Mouse (Mus musculus): ENCODE data around the gene 4930407I10Rik.

Gene 4930407I10Rik

DNA sequence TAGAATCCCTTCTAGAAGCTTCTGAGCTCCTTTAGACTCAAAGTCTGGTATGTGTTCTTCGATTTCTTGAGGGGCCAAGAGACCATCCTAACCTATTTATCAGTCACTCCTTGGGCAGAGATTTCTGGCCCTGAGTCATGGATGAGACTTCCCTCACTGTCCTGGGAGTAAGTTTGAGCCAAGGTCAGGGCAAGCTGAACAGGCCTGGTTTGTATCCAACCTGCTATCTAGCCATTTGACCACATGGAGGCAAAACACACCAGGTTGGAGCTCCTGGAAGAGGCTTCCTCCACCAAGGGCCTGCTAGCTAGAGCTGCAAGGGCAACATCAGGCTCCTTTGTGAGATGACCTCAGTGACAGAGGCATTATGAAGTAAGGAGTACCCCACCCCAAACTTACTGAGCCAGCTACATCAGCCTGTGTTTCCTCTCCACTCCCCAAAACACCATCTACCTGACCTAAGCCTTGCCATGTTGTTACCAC, at the start of gene 4930407I10Rik:
4930407I10Rik (plus strand) TSS at position 433 of the 483 bp plus-strand sequence.
- no peak for DNase-seq

DNA sequence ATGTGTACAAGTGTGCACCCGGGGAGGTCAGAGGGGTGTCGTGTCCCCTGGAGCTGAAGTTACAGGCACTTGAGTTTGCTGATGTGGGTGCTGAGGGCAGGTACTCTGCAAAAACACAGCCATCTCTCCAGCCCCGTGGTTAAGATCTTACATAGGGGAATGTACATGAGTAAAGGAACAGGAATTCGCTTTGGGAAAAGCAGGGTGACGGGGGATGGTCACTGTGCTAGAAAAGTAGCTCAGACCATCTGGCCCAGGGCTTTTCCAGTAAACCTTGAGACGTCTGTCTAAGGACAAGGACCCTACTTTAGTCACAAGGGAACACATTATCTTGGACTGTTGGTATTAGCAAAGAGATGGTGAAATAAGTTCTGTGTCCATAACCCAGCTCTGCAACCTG, 47.0 kb upstream of the 4930407I10Rik start:
- DNase-seq, result no peak

DNA sequence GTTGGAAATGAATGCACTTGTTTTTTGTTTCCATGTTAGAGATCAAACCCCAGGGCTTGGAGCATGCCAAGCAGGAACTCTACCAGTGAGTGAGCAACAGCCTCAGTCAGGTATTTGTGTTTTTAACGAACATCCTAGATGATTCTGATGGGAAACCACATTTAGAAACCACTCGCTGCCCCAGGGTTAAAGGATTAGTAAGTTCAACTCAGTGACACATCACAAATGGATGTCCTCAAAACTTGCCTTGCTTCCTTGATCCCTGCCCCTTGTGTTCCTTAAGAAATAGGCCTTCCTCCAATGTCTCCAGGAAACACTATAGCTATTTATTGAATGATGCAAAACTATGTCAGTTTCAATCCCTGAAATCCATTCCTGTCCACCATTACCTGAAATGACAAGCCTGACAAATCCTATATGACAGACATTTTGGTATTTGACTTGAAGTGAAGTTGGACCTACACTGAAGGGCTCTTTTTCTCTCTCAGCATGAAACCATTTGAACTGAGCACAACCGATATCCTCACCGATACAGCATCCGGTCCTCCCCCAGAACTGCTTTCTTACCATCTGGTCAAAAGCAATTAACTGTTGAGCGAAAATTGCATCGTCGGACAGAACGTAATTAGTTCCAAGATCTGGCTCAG, 44.1 kb upstream of the 4930407I10Rik start:
- DNase-seq, result no peak

DNA sequence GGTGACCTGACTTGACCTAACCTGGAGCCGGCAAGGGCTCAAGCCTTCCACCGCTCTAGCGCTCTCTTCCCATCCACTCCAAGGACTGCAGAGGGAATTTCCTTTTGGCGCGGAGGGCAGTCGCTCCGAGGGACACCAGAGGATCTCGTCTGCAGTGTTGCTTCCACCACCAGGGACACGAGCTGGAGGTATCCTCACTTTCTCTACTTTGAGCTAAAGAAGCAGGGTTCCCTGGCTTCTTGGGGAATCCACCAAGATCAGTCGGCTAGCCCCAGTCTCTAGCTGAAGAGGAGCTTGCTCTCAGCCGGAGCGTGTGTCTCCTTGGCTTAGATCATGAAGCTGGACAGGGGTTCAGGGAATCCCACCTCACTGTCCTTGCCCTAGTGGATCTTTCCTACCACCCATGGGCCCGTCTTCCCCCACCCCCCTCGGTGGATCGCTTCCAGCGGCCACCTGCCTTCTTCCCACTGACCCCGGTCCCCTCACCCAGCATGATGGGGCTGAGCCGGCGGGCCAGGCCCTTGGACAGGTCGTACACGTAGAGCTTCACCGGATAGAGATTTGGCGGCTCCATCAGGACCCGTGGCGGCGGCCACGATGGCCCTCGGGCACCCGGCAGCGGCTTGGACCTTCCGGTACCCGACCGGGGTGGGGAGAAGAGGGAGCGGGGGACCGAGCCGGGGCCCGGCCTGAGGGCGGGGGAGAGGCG, 43.4 kb upstream of the 4930407I10Rik start:
- DNase-seq, result peak; percentile 52

DNA sequence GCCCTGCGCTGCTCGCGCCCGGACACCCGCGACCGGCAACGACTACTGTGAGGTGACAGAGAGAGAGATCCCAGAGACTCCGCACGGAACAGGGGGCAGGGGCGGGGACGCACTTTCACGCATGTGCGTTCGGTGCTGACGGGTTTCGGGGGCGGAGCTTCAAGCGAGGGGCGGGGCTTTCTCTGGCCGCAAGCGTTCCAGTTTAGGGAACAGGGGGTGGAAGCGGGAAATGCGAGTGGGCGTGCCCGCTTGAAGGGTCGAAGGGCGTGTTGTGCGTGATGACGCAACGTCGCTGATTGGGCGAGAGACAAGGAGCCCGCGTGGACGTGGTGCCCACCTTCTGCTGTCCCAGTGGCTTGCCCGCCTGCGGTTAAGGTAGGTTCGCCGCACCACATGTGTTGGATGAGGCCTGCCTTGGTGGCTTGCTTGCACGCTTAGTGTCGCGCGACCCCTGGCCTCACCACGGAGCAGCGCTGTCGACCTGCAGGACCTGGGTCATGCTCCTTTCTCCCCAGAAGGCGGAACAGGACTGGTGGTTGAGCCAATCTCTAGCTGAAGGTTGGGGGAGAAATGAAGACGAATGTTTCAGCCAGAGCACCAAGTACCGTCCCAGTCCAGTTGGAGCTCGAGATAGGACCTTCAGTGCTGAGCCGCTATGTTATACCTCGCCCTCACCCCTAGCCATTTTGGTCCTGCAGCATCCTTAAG, 42.7 kb upstream of the 4930407I10Rik start:
- peak; percentile 100 for DNase-seq

DNA sequence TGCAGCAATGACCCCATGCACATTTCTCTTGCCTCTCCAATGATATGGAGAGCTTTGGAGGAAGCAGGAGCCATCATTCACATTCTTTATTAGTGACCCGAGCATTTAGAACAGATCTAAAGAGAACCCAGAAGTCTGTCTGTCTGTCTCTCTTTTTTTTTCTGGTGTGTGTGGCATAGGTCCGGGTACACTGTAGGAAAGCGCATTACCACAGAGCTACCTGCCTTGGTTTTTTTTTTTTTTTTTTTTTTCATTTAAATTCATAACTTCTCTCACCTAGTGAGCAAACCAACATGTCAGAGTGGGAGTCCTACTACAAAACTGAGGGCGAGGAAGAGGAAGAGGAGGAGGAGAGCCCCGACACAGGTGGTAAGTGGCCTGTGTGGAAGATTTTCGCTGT, 42.1 kb upstream of the 4930407I10Rik start:
- no peak for DNase-seq

DNA sequence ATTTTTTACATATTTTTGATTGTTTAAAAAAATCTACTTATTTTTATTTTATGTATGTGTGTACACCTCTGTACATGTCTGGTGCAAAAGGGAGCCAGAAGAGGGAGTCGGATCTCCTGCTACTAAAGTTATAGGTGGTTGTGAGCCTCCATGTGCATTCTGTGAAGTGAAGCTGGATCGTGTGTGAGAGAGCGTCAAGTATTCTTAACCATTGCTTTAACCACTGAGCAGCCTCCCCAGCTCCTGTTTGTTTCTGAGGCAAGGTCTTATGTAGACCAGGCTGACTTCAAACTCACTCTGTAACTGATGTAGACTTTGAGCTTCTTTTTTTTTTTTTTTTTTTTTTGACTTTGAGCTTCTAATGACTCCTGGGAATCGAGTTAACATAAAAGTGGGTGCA, 41.5 kb upstream of the 4930407I10Rik start:
- DNase-seq, result no peak

DNA sequence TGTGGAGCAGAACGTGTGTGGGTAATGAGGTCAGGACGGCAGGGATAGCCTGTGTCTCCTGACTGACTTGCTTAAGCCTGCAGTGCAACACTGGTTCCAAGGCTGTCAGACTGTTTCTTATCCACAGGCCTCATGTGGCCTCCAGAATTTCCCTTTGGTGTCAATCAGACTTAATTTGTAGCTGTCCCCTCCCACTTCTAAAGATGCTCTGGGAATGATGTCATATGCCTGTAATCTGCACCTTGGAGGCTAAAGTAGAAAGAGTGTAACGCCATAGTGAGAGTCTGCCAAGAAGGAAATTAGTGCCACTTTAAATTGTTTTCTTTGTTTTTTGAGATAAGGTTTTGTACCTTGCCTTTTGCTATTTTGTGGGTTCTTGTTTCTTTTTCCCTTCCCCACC, 39.7 kb upstream of the 4930407I10Rik start:
- DNase-seq, result no peak

DNA sequence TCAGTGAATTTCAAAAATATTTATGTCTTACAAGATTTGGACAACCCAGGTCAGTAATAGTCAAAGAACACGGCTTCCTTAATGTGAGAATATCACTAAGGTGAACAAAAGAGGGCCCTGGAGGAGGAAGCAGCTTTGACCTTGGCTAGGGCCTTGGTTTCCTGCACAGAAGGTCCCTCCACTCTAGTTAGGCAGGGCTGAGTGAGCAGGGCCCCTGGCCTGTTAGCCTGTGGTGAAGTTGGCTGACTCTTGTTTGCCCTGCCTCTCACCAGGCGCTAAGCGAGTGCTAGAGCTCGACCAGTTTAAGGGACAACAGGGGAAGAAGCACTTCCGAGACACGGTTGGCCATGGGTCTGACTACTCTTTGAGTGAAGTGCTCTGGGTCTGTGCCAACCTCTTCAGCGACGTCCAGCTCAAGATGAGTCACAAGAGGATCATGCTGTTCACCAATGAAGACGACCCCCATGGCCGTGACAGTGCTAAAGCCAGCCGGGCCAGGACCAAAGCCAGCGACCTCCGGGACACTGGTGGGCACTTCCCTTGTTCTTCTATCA, 36.3 kb upstream of the 4930407I10Rik start:
- peak; percentile 19 for DNase-seq

DNA sequence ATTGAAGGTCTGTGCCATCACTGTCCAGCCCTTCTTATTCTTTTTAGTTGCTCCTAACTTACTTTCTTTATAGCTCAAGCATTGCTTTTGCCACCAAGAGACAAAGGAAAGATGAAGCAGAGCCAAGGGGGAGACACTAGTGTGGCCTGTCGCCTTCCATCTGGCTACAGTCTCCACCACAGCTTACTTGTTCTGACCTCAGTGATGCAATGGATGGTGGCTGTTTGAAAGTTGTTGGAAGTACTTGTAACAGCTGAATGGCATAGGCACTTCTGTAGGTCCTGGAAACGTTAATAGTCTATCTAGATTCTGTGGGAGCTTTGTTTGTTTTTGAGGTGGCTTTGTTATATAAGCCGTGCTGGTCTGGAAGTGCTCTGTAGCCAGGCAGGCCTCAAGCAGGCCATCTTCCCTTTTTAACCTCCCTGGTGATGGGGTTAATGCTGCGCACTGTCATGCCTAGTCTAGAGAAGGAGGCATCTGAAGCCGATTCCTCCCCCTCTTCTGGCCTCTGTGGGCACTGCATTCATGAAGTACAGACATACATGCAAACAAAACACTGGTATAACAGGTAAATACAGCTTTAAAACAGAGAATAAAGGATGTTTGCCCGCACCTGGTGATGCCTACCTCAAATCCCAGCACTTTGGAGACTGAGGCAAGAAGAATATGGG, 34.9 kb upstream of the 4930407I10Rik start:
- no peak for DNase-seq

DNA sequence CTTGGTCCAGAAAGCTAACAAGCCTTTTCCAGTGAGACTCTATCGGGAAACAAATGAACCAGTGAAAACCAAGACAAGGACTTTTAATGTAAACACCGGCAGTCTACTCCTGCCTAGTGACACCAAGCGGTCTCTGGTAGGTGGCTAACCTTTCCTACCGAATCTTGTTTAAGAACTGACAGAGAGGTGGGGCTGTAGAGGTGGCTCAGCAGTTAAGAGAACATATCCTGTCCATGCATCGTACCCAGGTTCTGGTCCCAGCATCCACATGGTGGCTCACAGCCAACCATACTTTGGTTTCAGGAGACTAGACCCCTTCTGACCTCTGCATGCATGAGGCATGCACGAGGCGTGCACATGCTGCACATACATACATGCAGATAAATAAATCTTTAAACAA, 31.7 kb upstream of the 4930407I10Rik start:
- DNase-seq, result no peak

DNA sequence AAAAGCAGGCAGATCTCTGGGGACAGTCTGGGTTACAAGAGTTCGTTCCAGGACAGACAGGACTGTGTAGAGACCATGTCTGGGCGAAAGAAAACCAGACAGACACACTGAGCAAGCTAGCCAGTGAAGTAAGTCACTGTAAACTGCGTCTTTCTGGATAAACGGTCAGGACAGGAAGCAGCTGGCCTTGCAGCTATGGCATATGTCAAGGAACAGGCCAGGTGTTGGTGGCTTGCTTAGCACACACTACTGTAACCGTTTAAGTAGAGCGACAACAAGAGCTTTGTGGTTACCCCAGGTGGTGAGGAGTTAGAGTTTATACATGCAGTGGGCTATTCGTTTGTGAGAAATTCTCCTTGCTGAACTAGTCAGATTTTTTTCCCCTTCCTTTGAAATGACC, 31.2 kb upstream of the 4930407I10Rik start:
- no peak for DNase-seq

DNA sequence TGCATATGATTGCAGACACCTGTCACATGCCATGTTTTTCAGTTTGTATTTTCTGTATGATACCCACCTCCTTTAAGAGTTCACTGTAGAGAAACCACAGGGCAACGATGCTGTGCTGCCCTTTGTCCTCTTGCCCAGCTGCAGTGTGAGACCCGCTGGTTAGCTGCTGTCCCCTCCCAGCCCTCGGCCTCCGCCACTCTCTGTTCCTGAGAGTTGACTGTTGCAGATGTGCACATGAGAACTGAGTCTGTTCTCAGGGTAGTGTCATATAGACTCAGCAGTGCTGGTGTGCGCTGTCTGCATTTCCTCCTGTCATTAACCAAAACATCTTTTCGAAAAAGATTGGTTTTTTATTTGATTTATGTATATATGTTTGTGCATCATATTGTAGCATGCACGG, 26.6 kb upstream of the 4930407I10Rik start:
- no peak for DNase-seq

DNA sequence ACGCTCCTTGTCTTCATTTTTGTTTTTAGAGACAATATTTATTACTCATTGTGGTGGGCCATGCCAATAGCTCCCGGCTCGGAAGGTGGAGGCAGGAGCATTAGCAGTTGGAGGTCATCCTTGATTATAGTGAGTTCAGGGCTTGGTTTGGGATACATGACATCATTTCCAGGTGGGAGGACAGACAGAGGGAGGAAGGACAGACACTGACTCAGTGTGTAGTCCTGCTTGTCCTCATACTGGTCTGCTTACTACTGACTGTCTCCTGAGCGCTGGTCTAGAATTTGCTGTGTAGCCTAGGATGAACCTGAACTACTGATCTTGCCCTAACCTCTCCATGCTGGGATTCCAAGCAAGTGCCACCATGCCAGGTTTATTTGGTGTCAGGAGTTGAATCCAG, 25.2 kb upstream of the 4930407I10Rik start, which contains the start of gene Desi1:
Desi1 (minus strand) TSS at position 101 of the 400 bp plus-strand sequence.
- no peak for DNase-seq

DNA sequence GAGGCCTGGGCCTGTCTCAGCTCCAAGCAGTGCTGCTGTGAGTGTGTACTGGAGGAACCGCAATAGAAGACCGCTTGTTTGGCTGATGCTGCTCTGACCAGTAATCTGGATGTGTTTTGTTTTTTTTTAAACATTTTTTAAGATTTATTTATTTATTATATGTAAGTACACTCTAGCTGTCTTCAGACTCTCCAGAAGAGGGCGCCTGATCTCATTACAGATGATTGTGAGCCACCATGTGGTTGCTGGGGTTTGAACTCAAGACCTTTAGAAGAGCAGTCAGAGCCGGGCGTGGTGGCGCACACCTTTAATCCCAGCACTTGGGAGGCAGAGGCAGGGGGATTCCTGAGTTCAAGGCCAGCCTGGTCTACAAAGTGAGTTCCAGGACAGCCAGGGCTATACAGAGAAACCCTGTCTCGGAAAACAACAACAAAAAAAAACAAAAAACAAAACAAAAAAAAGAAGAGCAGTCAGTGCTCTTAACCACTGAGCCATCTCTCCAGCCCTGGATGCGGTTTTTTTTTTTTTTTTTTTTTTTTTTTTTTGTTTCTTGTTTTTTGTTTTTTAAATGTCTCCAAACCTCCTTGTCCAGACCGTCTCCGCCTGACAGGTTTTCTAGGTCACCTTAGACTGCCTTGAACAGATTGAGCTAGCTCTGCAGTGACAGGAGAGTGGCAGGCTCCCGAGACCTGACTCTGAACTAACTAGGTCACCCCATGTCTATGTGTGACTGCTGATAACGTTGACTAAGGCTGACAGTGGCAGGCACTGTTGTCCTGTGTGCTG, 22.9 kb upstream of the 4930407I10Rik start:
- peak; percentile 41 for DNase-seq

DNA sequence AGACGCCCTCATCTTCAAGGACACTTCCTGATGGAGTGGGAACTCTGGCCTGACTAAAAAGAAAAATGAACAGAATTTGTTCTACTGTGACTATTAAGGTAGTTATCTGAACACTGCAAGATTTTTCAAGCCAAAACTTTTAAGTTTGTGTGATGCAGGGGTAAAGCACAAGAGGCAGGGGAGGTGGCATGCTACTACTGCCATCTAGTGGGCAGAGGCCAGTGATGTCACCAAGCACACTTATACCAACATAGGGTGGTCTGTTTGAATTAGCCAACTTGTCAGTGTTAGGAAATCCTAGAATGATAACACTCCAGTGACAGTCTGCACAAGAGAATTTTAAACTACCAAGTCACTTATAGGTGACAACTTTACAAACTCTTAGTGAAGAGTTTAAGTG, 18.3 kb upstream of the 4930407I10Rik start:
- peak; percentile 65 for DNase-seq

DNA sequence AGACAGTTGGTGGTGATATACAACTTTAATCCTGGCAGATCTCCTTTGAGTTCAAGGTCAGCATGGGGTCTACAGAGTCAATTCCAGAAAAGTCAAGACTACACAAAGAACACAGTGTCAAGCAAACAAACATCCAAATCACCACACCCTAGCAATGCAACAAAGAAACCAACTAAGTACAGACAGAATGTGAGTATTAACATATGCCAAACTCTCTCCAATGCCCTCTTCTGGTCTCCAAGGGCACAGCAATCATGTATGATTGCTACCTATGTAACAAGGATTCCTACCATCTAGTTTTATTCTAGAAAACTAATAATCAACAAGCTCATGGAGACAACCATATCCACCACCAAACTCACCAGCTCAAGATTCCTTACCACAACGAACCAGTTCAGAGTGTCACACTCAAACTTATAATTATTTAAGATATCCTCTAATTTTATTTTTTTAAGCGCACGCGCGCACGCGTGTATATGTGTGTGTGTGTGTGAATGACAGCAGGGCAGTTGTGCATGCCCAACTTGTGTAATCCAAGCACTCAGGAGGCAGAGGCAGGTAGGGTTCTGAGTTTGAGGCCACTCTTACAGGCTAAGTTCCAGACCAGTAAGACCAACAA, 14.7 kb upstream of the 4930407I10Rik start:
- DNase-seq, result peak; percentile 21

DNA sequence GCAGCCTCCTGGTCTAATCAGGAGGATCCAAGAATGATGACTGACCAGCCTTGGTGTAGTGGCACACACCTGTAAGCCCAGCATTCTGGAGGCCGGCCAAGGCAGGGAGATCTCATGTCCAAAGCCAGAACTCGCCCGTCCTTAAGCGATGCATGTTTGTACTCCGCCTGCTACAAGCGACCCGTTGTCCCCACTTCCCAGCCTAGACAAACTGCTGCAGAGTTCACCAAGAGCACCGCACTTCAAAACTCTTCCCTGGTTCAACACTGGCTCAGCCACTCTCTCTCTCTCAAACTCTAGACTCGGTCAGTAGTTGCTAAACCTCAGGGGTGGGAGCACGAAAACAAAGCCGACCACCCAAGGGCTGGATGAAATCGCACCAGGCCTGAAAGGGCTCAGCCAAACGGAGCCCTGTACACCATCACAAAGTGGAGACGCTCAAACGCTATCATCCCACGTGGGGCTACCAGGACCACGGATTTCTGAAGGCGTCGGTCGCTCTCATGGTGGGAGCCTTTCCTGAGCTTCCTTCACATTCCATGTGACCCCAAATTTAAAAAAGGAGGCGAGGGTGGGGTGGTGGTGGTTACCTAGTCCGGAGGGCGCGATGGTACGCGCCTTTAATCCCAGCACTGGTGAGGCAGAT, 12.6 kb upstream of the 4930407I10Rik start:
- peak; percentile 41 for DNase-seq

DNA sequence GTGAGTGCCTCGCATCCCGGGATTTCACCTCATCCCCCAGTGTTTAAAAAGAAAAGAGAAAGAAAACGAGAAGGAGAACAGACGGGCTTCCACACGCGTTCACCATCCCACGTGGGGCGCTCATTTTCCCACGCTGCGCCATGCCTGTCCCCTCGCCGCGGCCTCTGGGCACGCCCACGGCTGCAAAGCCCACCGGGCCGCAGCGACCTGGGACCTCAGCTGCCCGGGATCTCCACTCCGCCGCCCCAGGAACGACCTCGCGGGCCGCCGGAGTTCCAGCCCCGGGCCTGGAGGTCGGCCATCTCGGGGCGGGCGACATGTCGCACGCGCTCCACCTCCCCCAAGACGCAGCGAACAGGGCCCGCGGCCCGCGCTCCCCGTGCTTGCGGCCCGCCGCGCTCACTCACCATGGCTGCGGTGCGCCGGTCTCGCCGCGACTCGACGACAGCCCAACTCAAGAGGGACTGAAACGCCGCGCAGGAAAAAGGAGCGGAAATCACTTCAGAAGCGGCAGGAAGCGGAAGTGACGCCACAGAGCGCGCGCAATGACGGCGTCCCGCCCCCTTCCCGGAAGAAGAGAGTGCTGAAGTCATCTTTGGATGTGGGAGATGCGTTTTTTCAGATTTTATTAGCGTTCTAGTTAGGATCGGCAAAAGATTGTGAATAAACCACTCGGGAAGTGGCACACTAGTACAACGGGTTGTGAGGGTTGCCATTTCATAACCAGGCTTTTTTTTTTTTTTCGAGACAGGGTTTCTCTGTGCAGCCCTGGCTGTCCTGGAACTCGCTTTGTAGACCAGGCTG, 11.7 kb upstream of the 4930407I10Rik start, which contains the start of gene Snu13:
Snu13 (minus strand) TSS at position 519 of the 804 bp plus-strand sequence.
- peak; percentile 97 for DNase-seq

DNA sequence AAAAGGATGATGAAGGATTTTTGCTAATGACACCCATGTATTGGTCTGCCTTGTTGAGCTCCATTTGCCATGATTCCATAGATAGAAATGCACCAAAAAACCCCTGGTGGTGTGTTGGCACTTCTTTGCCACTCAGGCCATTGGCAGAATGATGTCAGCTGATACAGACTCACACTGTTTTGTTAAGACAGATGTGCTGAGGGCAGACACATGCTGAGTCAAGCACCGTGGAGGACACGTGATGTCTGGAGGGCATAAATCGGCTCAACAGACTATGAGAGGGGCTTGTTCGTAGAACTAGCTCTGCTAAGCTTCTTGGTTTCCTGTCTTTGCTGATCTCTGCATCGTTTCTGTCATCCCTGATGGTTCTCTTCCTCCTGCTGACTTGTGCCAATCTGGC, 6.4 kb upstream of the 4930407I10Rik start:
- no peak for DNase-seq
